Mouse (Mus musculus): ENCODE data around the gene 4933409G03Rik. TPM values are rescaled to one million over a fixed set of nuclear protein-coding genes. Genes with fewer than 3 reads are reported as not detected.

Gene 4933409G03Rik
- not detected for polyA plus RNA-seq (2017; shearing (Covaris generic))

DNA sequence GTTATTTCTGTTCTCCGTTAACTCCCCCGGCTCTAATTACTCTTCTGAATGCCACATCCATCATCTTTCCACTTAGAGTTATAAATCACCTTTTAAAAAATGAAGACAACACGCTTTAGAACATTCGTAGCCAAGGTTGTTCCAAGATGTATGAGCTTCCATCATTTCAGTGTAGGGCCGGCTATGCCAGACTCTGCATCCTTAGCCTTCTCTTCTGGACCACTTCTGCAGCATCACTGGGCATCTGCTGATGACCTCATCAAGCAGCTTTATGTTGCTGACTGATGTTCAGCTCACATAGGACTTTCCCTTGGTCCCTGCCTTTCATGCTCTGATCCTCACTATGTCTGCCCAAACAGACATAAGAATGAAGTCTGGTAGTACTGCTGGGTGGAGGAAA, at the start of gene 4933409G03Rik:
4933409G03Rik (plus strand) TSS at position 301 of the 400 bp plus-strand sequence.

DNA sequence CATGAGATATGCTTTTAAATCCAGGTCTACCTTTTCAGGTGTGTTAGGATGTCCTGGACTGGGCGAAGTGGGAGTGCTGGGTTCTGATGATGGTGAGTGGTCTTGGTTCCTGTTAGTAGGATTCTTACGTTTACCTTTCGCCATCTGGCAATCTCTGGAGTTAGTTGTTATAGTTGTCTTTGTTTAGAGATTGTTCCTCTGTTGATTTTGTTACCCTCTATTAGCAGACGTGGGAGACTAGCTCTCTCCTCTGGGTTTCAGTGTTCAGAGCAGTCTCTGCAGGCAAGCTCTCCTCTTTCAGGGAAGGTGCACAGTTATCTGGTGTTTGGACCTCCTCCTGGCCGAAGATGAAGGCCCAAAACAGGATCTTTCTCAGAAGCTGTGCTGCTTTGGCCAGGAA, 74.0 kb downstream of the 4933409G03Rik start, which contains the start of gene 4932414N04Rik:
4932414N04Rik (plus strand) TSS at position 301 of the 400 bp plus-strand sequence.

Other genes with a start within 250 kb of the 4933409G03Rik start
- 87.7 TPM for gene Stk39, start 110.1 kb upstream of the 4933409G03Rik start, polyA plus RNA-seq (2017; shearing (Covaris generic))
- not detected for gene 4932414N04Rik, start 74.1 kb downstream of the 4933409G03Rik start, polyA plus RNA-seq (2017; shearing (Covaris generic))

Data from effector memory CD4-positive, alpha-beta T cell, adult 7 months (primary cell).